Mouse (Mus musculus) midbrain, embryonic 16.5 days (tissue): ENCODE results near the gene Brat1. TPM values are rescaled to one million over a fixed set of nuclear protein-coding genes. Genes with fewer than 3 reads are reported as not detected.
A peak's percentile ranks its signal among the peaks of the same experiment; 100 is the strongest.

Experiments used
- ATAC-seq: fragments of 200-750 bp; cut with Nextera tagmentation; 2 replicates; pipeline ENCODE4 v1.8.0; 2017; ENCODE audit warnings: moderate TSS enrichment
- H3K27ac ChIP-seq: fragments of 300-500 bp; sonication (generic); 2 replicates; pipeline ENCODE4 v1.5.1; 2014; ENCODE audit warnings: mild to moderate bottlenecking, low read length, mixed read lengths
- H3K27me3 ChIP-seq: fragments of 300-500 bp; sonication (generic); 2 replicates; pipeline ENCODE4 v1.6.1; 2014; ENCODE audit warnings: low read depth, low read length, mixed read lengths; ENCODE audit not compliant: control insufficient read depth, insufficient read depth
- H3K36me3 ChIP-seq: fragments of 300-500 bp; sonication (generic); 2 replicates; pipeline ENCODE4 v1.6.1; 2014; ENCODE audit warnings: mild to moderate bottlenecking, low read length, moderate library complexity, mixed read lengths; ENCODE audit not compliant: control insufficient read depth, insufficient read depth
- H3K4me1 ChIP-seq: fragments of 300-500 bp; sonication (generic); 2 replicates; pipeline ENCODE4 v1.6.1; 2014; ENCODE audit warnings: mild to moderate bottlenecking, low read length, mixed read lengths; ENCODE audit not compliant: control insufficient read depth, insufficient read depth
- H3K4me2 ChIP-seq: fragments of 300-500 bp; sonication (generic); 2 replicates; pipeline ENCODE4 v1.6.1; 2014; ENCODE audit warnings: mild to moderate bottlenecking, low read length, mixed read lengths
- H3K4me3 ChIP-seq: fragments of 300-500 bp; sonication (generic); 2 replicates; pipeline ENCODE4 v1.5.1; 2014; ENCODE audit warnings: low read depth, mild to moderate bottlenecking, low read length, moderate library complexity, mixed read lengths
- H3K9ac ChIP-seq: fragments of 300-500 bp; sonication (generic); 2 replicates; pipeline ENCODE4 v1.6.1; 2014; ENCODE audit warnings: low read depth, low read length, mixed read lengths
- H3K9me3 ChIP-seq: fragments of 300-500 bp; sonication (generic); replicated peaks from 2 replicates; pipeline ENCODE4 v1.6.1; 2014; ENCODE audit warnings: mild to moderate bottlenecking, low read length, mixed read lengths; ENCODE audit not compliant: control insufficient read depth, poor library complexity, severe bottlenecking
- WGBS: fragments of 180-500 bp; shearing (Covaris S2); extraction: QIAGEN DNeasy Blood & Tissue Kit; methylation state at CpG from one replicate; pipeline ENCODE4 v1.1.7; 2014; 5-methylcytosine and 5-hydroxymethylcytosine counted together
- polyA plus RNA-seq: library from polyadenylated mRNA; unstranded; fragments of >200 nt; fragmentation: Nextera tagmentation; extraction: Ambion mirVana; gene quantifications from 2 replicates; pipeline ENCODE4 v1.2.1, GENCODE M21; 2015

Gene Brat1
- polyA plus RNA-seq, 1 experiment from 2014 or later, result 24.8 TPM

DNA sequence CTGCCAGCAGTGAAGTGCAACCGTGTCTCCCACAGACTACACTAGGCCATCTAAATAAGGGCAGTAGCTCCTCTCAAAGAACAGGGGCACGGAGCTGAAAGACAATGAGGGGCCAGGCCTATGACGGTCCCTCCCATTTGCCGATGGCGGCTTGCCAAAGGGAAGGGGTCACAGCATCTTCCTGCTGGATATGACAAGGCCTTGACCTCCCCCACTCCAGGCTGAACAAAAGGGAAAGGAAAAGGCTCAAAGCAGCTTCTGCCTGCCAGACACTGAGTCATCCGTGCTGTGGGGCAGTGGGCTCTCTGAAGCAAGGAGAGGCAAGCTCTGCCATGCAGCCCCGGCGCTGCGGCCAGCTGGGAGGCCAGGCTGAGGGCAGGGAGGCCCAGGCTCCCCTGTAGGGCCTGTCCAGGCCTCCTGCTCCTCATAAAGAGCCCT is 62.9 kb downstream of the Brat1 start:
- peak overlapping the region; percentile 44 for H3K9ac ChIP-seq
- no peaks in the 10 kb centered on the region for H3K27me3 ChIP-seq
- H3K36me3 ChIP-seq, result no peaks in the 10 kb centered on the region
- no peak overlapping the region for H3K4me2 ChIP-seq
- peaks cover 26% of the 10 kb centered on the region for H3K4me1 ChIP-seq
- under 1% methylated on average over 9 of the region's 9 CpGs for WGBS
- H3K4me3 ChIP-seq, result no peak overlapping the region
- peak; percentile 63 for ATAC-seq
- no peaks in the 10 kb centered on the region for H3K9me3 ChIP-seq
- H3K27ac ChIP-seq, result peak overlapping the region; percentile 83

DNA sequence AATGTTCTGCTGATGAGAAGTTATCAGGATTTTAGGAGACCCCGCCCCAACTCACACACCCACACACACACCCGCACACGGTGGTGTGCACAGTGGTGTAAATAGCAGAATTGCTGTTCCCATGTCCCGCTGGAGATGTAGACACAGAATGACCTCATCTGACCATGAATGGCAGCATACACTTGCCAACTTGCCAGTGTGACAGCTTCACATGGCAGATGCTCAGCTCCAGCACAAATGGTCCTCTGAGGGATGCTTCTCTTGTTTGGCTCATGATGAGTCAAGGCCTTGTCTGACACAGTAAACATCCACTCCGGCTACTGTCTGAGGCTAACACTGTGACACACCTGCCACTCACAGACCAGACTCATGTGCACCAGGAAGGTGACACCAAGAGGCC is 63.5 kb downstream of the Brat1 start:
- H3K9ac ChIP-seq, result peak overlapping the region; percentile 44; the same call in 1 of the 2 replicates
- no peak overlapping the region for H3K4me3 ChIP-seq
- H3K9me3 ChIP-seq, result no peaks in the 10 kb centered on the region
- WGBS, result 69% methylated on average over 5 of the region's 5 CpGs
- no peaks in the 10 kb centered on the region for H3K27me3 ChIP-seq
- no peak for ATAC-seq
- H3K4me1 ChIP-seq, result peaks cover 26% of the 10 kb centered on the region
- H3K36me3 ChIP-seq, result no peaks in the 10 kb centered on the region
- H3K27ac ChIP-seq, result peak overlapping the region; percentile 83
- no peak overlapping the region for H3K4me2 ChIP-seq

Other genes starting within 250 kb of the Brat1 start
- gene Chst12, start 199.5 kb upstream of the Brat1 start, polyA plus RNA-seq, result 25.5 and 30.6 TPM in 2 replicates
- 0.43 TPM in 1 of 2 replicates, not detected in the other for gene Grifin, start 139.9 kb upstream of the Brat1 start, polyA plus RNA-seq
- gene Lfng, start 97.7 kb upstream of the Brat1 start, polyA plus RNA-seq, result 18.4 and 23.1 TPM in 2 replicates
- 56.0 and 61.5 TPM in 2 replicates for gene Ttyh3, start 56.0 kb upstream of the Brat1 start, polyA plus RNA-seq
- 30.5 and 31.5 TPM in 2 replicates for gene Iqce, start 2.6 kb upstream of the Brat1 start, polyA plus RNA-seq
- gene Amz1, start 19.1 kb downstream of the Brat1 start, polyA plus RNA-seq, result 5.7 and 11.6 TPM in 2 replicates
- gene Gna12, start 125.4 kb downstream of the Brat1 start, polyA plus RNA-seq, result 9.3 and 11.0 TPM in 2 replicates